Mouse (Mus musculus) heart, postnatal 0 days (tissue): ENCODE measurements at regions not wholly inside any gene's neighbourhood (a gene's known extent, or its start where the extent isn't known, plus 50 kb on each side); places are given as distances from the start of the nearest gene placed in this dataset.

ENCODE experiments used
- ATAC-seq: fragments of 200-750 bp; cut with Nextera tagmentation; 2 replicates; pipeline ENCODE4 v1.8.0; 2017; ENCODE audit warnings: low read depth, moderate number of reproducible peaks, moderate library complexity; ENCODE audit not compliant: insufficient read depth
- DNase-seq: peaks from one replicate; pipeline ENCODE4 v3.0.0-alpha.2; 2016; ENCODE audit warnings: low spot score
- H3K27ac ChIP-seq: fragments of 300-500 bp; sonication (generic); 2 replicates; pipeline ENCODE4 v1.5.1; 2014; ENCODE audit warnings: low read depth, mild to moderate bottlenecking
- H3K27me3 ChIP-seq: fragments of 300-500 bp; sonication (generic); 2 replicates; pipeline ENCODE4 v1.6.1; 2014; ENCODE audit warnings: low read length, mixed read lengths; ENCODE audit not compliant: control insufficient read depth, insufficient read depth
- H3K36me3 ChIP-seq: fragments of 300-500 bp; sonication (generic); replicated peaks from 2 replicates; pipeline ENCODE4 v1.6.1; 2014; ENCODE audit warnings: low read length, mixed read lengths; ENCODE audit not compliant: control insufficient read depth, insufficient read depth
- H3K4me1 ChIP-seq: fragments of 300-500 bp; sonication (generic); 2 replicates; pipeline ENCODE4 v1.6.1; 2014; ENCODE audit warnings: antibody characterized with exemption; ENCODE audit not compliant: control insufficient read depth, insufficient read depth
- H3K4me2 ChIP-seq: fragments of 300-500 bp; sonication (generic); 2 replicates; pipeline ENCODE4 v1.6.1; 2014; ENCODE audit warnings: low read depth, mild to moderate bottlenecking, low read length, moderate library complexity
- H3K4me3 ChIP-seq: fragments of 300-500 bp; sonication (generic); 2 replicates; pipeline ENCODE4 v1.5.1; 2014; ENCODE audit warnings: low read depth, low read length
- H3K9ac ChIP-seq: fragments of 300-500 bp; sonication (generic); replicated peaks from 2 replicates; pipeline ENCODE4 v1.6.1; 2014; ENCODE audit warnings: low read depth, low read length, mixed read lengths
- H3K9me3 ChIP-seq: fragments of 300-500 bp; sonication (generic); replicated peaks from 2 replicates; pipeline ENCODE4 v1.6.1; 2016; ENCODE audit warnings: low read length; ENCODE audit not compliant: control insufficient read depth
- CTCF ChIP-seq: IDR thresholded peaks from 2 replicates; pipeline ENCODE4 v1.5.1; 2016; ENCODE audit warnings: antibody characterized with exemption, control low read depth, low read depth
- EP300 ChIP-seq: IDR thresholded peaks from 2 replicates; pipeline ENCODE4 v1.6.1; 2016; ENCODE audit warnings: antibody characterized with exemption, low read depth
- WGBS: fragments of 180-500 bp; shearing (Covaris S2); extraction: QIAGEN DNeasy Blood & Tissue Kit; methylation state at CpG from one replicate; pipeline ENCODE4 v1.1.7; 2014; 5-methylcytosine and 5-hydroxymethylcytosine counted together

DNA sequence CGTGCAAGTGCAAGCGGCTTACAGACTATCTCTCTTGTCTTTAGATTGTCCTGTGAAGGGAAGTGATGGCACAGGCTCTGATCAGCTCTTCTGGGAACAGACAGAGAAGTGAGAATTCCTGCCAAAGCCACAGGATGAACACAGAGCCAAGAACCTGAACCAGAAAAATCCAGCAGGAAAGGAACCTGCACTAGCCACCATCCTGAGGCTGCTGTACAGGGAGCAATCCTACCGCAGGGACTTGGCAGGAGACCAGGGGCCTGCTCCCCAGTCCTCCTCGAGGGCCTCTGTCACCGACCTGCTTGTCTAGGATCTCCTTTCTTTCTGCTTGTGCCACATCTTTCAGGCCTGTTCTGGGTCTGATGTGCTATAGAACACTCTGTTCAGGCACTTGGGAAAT, 65.0 kb upstream of the Polg start:
- 20% methylated on average over 5 of the region's 5 CpGs for WGBS
- H3K4me2 ChIP-seq = no peak overlapping the region

DNA sequence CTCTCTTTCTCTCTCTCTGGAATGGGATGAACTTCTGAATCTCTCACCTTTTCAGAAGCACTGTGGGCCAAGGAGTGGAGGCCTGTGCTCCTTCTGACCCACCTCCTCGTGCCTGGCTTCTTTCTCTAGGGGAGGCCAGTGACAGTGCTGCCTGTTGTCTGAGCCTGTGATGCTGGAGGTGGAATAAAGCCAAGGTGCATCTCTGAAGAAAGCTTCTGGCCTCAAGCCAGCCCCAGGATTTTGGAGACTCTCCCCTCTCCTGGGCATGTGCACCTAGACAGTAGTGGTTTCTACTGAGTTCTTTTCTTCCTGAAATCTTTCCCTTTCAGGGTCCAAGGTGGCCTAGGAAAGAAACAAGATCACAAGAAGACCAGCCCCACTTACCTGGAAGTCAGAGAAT, 63.3 kb upstream of the Polg start:
- no peak for DNase-seq
- no peak for TF ChIP-seq CTCF
- no peak for TF ChIP-seq EP300
- no peak overlapping the region for H3K4me2 ChIP-seq

More for the DNA sequence above, 65.0 kb upstream of the Polg start:
- Histone ChIP-seq H3K4me1 (peaks cover 7% of the 10 kb centered on the region; the same call in 1 of the 2 replicates), H3K4me3 (no peak overlapping the region), H3K9ac (no peak overlapping the region), H3K9me3 (no peaks in the 10 kb centered on the region), H3K27ac (no peak overlapping the region), H3K36me3 (no peaks in the 10 kb centered on the region), H3K27me3 (peaks cover 96% of the 10 kb centered on the region)
- TF ChIP-seq CTCF (no peak), EP300 (no peak)
- no peak for ATAC-seq
- no peak for DNase-seq

DNA sequence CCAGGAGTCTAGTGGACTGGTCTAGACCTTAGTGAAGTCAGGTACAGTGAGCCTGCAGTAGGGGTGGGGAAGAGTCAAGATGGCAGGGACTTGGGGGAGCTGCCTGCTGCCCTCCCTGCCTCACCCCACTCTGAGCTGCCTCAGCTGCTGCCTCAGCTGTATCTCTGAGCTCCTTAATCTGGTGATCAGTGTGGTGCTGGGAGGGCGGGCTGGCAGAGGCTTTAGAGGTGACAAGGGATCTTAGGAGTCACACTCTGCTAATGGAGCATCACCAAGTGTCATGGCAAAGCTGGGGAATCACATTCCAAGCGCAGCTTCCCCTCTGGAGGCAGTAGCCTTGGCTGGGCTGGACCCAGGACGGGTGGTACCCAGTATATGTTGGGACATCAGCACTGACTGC, 61.8 kb upstream of the Polg start:
- ATAC-seq (no peak), DNase-seq (no peak)
- Histone ChIP-seq H3K4me2 (no peak overlapping the region), H3K9ac (no peak overlapping the region), H3K9me3 (no peaks in the 10 kb centered on the region), H3K4me1 (no peaks in the 10 kb centered on the region), H3K27ac (no peak overlapping the region), H3K27me3 (peaks cover 95% of the 10 kb centered on the region), H3K4me3 (no peak overlapping the region), H3K36me3 (no peaks in the 10 kb centered on the region)
- WGBS = 29% methylated on average over 3 of the region's 3 CpGs
- no peak for TF ChIP-seq CTCF
- no peak for TF ChIP-seq EP300

More for the DNA sequence above, 63.3 kb upstream of the Polg start:
- Histone ChIP-seq H3K36me3 (no peaks in the 10 kb centered on the region), H3K27ac (no peak overlapping the region), H3K9me3 (no peaks in the 10 kb centered on the region), H3K9ac (no peak overlapping the region), H3K4me3 (no peak overlapping the region), H3K27me3 (peaks cover 96% of the 10 kb centered on the region), H3K4me1 (no peaks in the 10 kb centered on the region)
- WGBS = 31% methylated on average over 1 of the region's 1 CpGs
- ATAC-seq = no peak

DNA sequence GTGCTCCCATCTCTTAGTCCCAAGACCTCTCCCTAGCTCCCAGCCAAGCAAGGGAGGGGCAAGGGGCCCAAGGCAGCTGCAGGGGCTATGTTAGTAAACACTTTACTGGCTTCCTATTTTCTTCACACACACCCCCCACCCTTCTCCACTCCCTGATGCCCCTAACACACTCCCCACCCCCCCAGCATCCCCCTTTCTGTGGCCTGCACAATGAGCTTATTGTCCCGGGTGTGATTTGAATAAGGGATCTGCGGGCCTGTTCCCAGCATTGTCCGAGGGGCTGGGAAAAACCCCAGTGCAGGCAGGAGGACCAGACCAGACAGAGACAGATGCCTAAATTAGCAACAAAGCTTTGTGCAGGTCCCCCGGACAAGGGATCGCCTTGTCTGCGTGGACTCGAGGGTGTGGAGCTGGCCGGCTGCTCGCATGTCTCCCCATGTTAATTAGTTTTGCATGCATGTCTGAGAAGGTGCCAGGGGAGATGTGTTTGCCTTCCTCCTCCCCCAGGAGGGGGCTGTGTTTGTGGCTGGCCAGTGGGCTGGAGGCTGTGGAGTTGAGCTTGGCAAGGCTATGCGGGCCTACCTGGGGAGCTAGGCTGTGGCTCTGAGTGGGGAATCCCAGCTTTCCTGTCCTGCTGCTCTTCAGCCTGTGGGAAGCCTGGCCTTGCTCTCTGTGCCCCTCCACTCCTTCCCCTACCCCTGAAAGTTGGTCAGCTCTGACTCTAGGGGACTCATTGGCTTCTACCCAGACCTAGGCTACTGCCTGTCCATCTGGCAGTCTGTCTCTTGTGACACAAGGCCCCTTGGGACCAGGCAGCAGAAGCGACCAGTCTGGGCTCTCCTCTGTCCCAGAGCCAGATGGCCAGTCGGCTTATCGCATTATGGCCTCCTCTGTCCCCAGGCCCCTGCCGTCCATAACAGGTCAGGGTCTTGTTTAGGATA, 59.8 kb upstream of the Polg start:
- DNase-seq = no peak
- 43% methylated on average over 14 of the region's 14 CpGs for WGBS
- Histone ChIP-seq H3K36me3 (no peaks in the 10 kb centered on the region), H3K27me3 (peaks cover 82% of the 10 kb centered on the region), H3K27ac (no peak overlapping the region), H3K9me3 (no peaks in the 10 kb centered on the region), H3K4me3 (no peak overlapping the region), H3K4me1 (no peaks in the 10 kb centered on the region), H3K9ac (no peak overlapping the region), H3K4me2 (no peak overlapping the region)
- no peak for ATAC-seq
- TF ChIP-seq EP300 (no peak), CTCF (no peak)

DNA sequence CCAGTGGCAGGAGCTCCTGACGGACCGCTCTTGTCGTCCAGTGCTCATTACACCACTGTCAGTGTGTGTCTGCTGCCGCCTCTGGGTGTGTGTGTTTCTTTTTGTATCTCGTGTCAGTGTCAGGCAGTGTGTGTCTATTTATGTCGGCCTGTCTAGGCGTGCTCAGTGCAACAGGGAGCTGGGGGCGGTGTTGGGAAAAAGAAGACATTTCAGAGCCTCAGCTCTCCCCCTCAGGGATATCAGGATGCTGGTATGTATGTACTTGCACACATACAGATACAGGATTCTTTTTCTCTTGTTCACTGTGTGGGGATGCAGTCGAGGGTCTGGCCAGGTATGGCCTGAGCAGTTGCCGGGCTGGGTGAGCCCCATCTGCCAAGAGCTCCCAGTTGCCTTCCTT, 58.8 kb upstream of the Polg start:
- H3K4me2 ChIP-seq = no peak overlapping the region
- no peaks in the 10 kb centered on the region for H3K36me3 ChIP-seq
- H3K27ac ChIP-seq = no peak overlapping the region
- H3K9me3 ChIP-seq = no peaks in the 10 kb centered on the region
- WGBS = 63% methylated on average over 10 of the region's 10 CpGs
- peaks cover 76% of the 10 kb centered on the region for H3K27me3 ChIP-seq
- no peak for ATAC-seq
- TF ChIP-seq CTCF (no peak), EP300 (no peak)
- peaks cover 6% of the 10 kb centered on the region; the same call in 1 of the 2 replicates for H3K4me1 ChIP-seq
- H3K4me3 ChIP-seq = no peak overlapping the region
- DNase-seq = no peak
- no peak overlapping the region for H3K9ac ChIP-seq
